ENCODE assay signal across 13 mouse cellular contexts in the genomic region with DNA sequence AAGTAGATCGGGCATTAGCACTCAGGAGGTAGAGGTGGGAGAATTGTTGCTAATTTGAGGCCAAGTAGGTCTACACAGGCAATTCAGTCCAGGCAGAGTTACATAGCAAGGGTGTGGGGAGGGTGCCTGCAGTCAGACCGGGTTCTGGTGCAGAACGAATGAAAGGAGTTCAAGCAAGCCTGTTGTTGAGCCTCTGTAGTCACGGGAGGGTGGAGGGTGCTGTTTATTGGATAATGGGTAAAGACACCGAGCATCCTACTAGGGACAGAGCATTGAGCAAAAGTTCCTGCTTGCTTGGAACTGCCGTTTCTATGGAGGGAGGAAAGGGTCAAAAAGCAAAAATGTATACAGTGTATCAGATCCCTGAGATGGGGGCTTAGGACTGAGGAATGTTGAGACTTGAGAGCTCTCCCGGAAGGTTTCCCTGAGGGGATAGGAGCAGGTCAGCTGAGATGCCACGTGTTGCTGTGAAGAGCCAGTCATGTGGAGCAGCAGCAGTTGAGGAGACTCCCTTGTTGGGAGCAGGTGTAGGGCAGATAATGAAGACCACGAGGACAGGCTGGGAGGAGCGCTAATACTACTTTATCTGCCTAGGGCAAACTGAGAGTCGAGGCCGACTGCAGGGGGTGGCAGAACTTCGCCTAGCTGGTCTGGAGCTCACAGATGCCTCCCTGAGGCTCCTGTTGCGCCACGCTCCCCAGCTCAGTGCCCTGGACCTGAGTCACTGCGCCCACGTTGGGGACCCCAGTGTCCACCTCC. TPM values are rescaled to one million over a fixed set of nuclear protein-coding genes. Genes with fewer than 3 reads are reported as not detected.
DNase-seq lines count a peak whose midpoint lies in the region; ATAC-seq and TF ChIP-seq lines count a peak whose summit lies in the region.
"Had no signal": no experiment of that assay in that cellular context is flagged by ENCODE, and none has a peak within 500 bp of the region (broad histone marks: within the 10 kb centered on the region; RNA-seq: fewer than 3 reads in every experiment).

No protein-coding gene starts in this region.

- no peak for DNase-seq in heart, postnatal 36 days
- DNase-seq in G1E (ENCODE audit: low spot score): peak; percentile 62
- no peak for DNase-seq in ovary, postnatal 10 days (ENCODE audit: low spot score)
- no peak for DNase-seq in midbrain, postnatal 0 days (ENCODE audit: low spot score)
- DNase-seq: kidney, postnatal 36 days; retina, postnatal 1 day had no signal

- H3K9me3 ChIP-seq in heart, embryonic 11.5 days (replicated peaks; ENCODE audit: control insufficient read depth, low read length): no peaks in the 10 kb centered on the region
- H3K9me3 ChIP-seq in G1E (replicated peaks): no peaks in the 10 kb centered on the region
- H3K9me3 ChIP-seq in neural tube, embryonic 15.5 days (replicated peaks): no peaks in the 10 kb centered on the region
- H3K9me3 ChIP-seq in midbrain, postnatal 0 days (ENCODE audit: low read length): no peaks in the 10 kb centered on the region
- H3K9me3 ChIP-seq: heart, embryonic 15.5 days had no signal

- H3K27ac ChIP-seq in heart, embryonic 11.5 days (ENCODE audit: low read depth, low read length): peak overlapping the region; percentile 51; the same call in 1 of the 2 replicates
- no peak overlapping the region for H3K27ac ChIP-seq in neural tube, embryonic 15.5 days (replicated peaks)
- no peak overlapping the region for H3K27ac ChIP-seq in midbrain, postnatal 0 days (ENCODE audit: low read depth, low read length)
- H3K27ac ChIP-seq: heart, embryonic 15.5 days; macrophage had no signal

- H3K4me3 ChIP-seq in heart, embryonic 11.5 days (ENCODE audit: low read depth, low read length): no peak overlapping the region
- H3K4me3 ChIP-seq in G1E (ENCODE audit: low read depth, low read length) (peak overlapping the region; percentile 72), myocyte (no peak overlapping the region)
- H3K4me3 ChIP-seq in neural tube, embryonic 15.5 days (replicated peaks): no peak overlapping the region
- H3K4me3 ChIP-seq in midbrain, postnatal 0 days (ENCODE audit: low read depth, low read length): no peak overlapping the region
- H3K4me3 ChIP-seq: heart, embryonic 15.5 days had no signal

- H3K79me2 ChIP-seq in myocyte (ENCODE audit: control insufficient read depth, insufficient read depth): no peaks in the 10 kb centered on the region

- TF ChIP-seq CTCF in G1E (IDR thresholded peaks at IDR 0.05; ENCODE audit: low read depth, low read length): no peak
- TF ChIP-seq CTCF in midbrain, postnatal 0 days (IDR thresholded peaks at IDR 0.05): no peak

- ATAC-seq in heart, embryonic 11.5 days (replicated peaks; ENCODE audit: insufficient number of reproducible peaks, low FRiP score, low TSS enrichment): peak; percentile 70
- peak; percentile 65 for ATAC-seq in G1E (ENCODE audit: extremely low read depth, insufficient number of reproducible peaks, low FRiP score, poor library complexity, severe bottlenecking)
- peak; percentile 88 for ATAC-seq in erythroid progenitor cell, adult 5-6 weeks (replicated peaks; ENCODE audit: low FRiP score, poor library complexity, severe bottlenecking)
- no peak for ATAC-seq in neural tube, embryonic 15.5 days (ENCODE audit: low FRiP score)
- ATAC-seq in midbrain, postnatal 0 days (ENCODE audit: low FRiP score): no peak
- ATAC-seq: inflammation-experienced regulatory T-cells, adult 6 months had no signal

- intact Hi-C loops in heart, postnatal 36 days (cut with DNase I): loop anchor here (2.0 to 10.0 kb wide), 3 partner anchors 54 to 282 kb away; a partner anchor contains a TSS

- 64% methylated on average over 17 of the region's 17 CpGs for WGBS in heart, embryonic 11.5 days (ENCODE audit: insufficient replicate concordance)
- WGBS in neural tube, embryonic 15.5 days: 85% methylated on average over 17 of the region's 17 CpGs
- 76% methylated on average over 17 of the region's 17 CpGs for WGBS in midbrain, postnatal 0 days

- peak overlapping the region; percentile 1; the same call in 1 of the 2 replicates for H3K9ac ChIP-seq in heart, embryonic 11.5 days (ENCODE audit: low read depth, low read length)
- H3K9ac ChIP-seq in neural tube, embryonic 15.5 days (replicated peaks): no peak overlapping the region
- H3K9ac ChIP-seq in midbrain, postnatal 0 days (replicated peaks; ENCODE audit: low read length, poor library complexity, severe bottlenecking): no peak overlapping the region
- H3K9ac ChIP-seq: heart, embryonic 15.5 days had no signal

- H3K4me2 ChIP-seq in heart, embryonic 11.5 days: peak overlapping the region; percentile 34
- H3K4me2 ChIP-seq in myocyte (ENCODE audit: low read depth): no peak overlapping the region
- H3K4me2 ChIP-seq in neural tube, embryonic 15.5 days: no peak overlapping the region
- no peak overlapping the region for H3K4me2 ChIP-seq in midbrain, postnatal 0 days (ENCODE audit: low read depth, low read length, poor library complexity, severe bottlenecking)
- H3K4me2 ChIP-seq: heart, embryonic 15.5 days had no signal

- H3K27me3 ChIP-seq in heart, embryonic 11.5 days (ENCODE audit: control insufficient read depth, insufficient read depth, low read length): peaks cover 8% of the 10 kb centered on the region
- H3K27me3 ChIP-seq in G1E (ENCODE audit: insufficient read depth, low read length) (no peaks in the 10 kb centered on the region), myocyte (ENCODE audit: control insufficient read depth, insufficient read depth, insufficient read length) (no peaks in the 10 kb centered on the region)
- no peaks in the 10 kb centered on the region for H3K27me3 ChIP-seq in neural tube, embryonic 15.5 days (replicated peaks)
- no peaks in the 10 kb centered on the region for H3K27me3 ChIP-seq in midbrain, postnatal 0 days (ENCODE audit: insufficient read depth, low read length)
- H3K27me3 ChIP-seq: heart, embryonic 15.5 days had no signal

- H3K36me3 ChIP-seq in heart, embryonic 11.5 days (ENCODE audit: control insufficient read depth, insufficient read depth, low read length): peaks cover 19% of the 10 kb centered on the region
- peaks cover 65% of the 10 kb centered on the region for H3K36me3 ChIP-seq in G1E (replicated peaks)
- H3K36me3 ChIP-seq in myocyte (ENCODE audit: control insufficient read depth, insufficient read depth): peaks cover 14% of the 10 kb centered on the region
- H3K36me3 ChIP-seq in neural tube, embryonic 15.5 days: peaks cover 66% of the 10 kb centered on the region
- H3K36me3 ChIP-seq in midbrain, postnatal 0 days (ENCODE audit: insufficient read depth, low read length): peaks cover 42% of the 10 kb centered on the region

- H3K4me1 ChIP-seq in heart, embryonic 11.5 days (ENCODE audit: control insufficient read depth, insufficient read depth, low read length): peaks cover 18% of the 10 kb centered on the region
- H3K4me1 ChIP-seq in G1E (ENCODE audit: insufficient read depth, low read depth, low read length): peaks cover 69% of the 10 kb centered on the region
- H3K4me1 ChIP-seq in neural tube, embryonic 15.5 days: peaks cover 32% of the 10 kb centered on the region
- no peaks in the 10 kb centered on the region; the same call in 1 of the 2 replicates for H3K4me1 ChIP-seq in midbrain, postnatal 0 days (ENCODE audit: insufficient read depth, low read length)

- no peak for TF ChIP-seq POLR2A in myocyte (IDR thresholded peaks at IDR 0.05; ENCODE audit: insufficient read length, low read depth)

- H3ac ChIP-seq in myocyte (ENCODE audit: control insufficient read depth, insufficient read length): no peak overlapping the region

RNA-seq across cellular contexts. Expression of a gene that starts 2.6 kb away (rescaled TPM):
- 13.3 and 14.5 TPM in 2 replicates for polyA plus RNA-seq in heart, embryonic 11.5 days (2014; fragmentation: Nextera tagmentation; extraction: Ambion mirVana)
- total RNA-seq in heart, postnatal 36 days (2021): 10 to 100 TPM; 22.1 to 22.6 TPM
- 27.4 and 27.7 TPM in 2 replicates for total RNA-seq in G1E (2014; fragmentation: Nextera tagmentation)
- 47.1 and 53.8 TPM in 2 replicates for total RNA-seq in G1E (2017)
- 30.2 and 43.1 TPM in 2 replicates for polyA plus RNA-seq in G1E (2012)
- 2.5 and 5.4 TPM in 2 replicates for total RNA-seq in erythroid progenitor cell, adult 5-6 weeks (2015; ENCODE audit: low replicate concordance)
- 4.6 and 6.7 TPM in 2 replicates for total RNA-seq in erythroid progenitor cell, adult 5-6 weeks (2017; ENCODE audit: low replicate concordance)
- 16.3 TPM for polyA plus RNA-seq in myocyte (2012; fragmentation: generic; extraction: Trizol)
- polyA plus RNA-seq in neural tube, embryonic 15.5 days (2015; fragmentation: Nextera tagmentation; extraction: Ambion mirVana): 8.6 and 13.5 TPM in 2 replicates
- total RNA-seq in midbrain, postnatal 0 days (2014; rRNA removed): 14.8 and 17.6 TPM in 2 replicates
- polyA plus RNA-seq in midbrain, postnatal 0 days (2015; fragmentation: Nextera tagmentation; extraction: Ambion mirVana): 9.9 and 10.0 TPM in 2 replicates

RNA-seq across cellular contexts. Expression of a gene that starts 9.4 kb away (rescaled TPM):
- polyA plus RNA-seq in heart, embryonic 11.5 days (2014; fragmentation: Nextera tagmentation; extraction: Ambion mirVana): 16.9 and 20.8 TPM in 2 replicates
- 10 to 100 TPM; 22.2 to 24.0 TPM for total RNA-seq in heart, postnatal 36 days (2021)
- total RNA-seq in G1E (2014; fragmentation: Nextera tagmentation) (104 and 115 TPM in 2 replicates), G1E (2017) (9.1 and 10.0 TPM in 2 replicates)
- polyA plus RNA-seq in G1E (2012) (103 and 118 TPM in 2 replicates), myocyte (2012; fragmentation: generic; extraction: Trizol) (13.7 TPM)
- 38.1 and 42.5 TPM in 2 replicates for total RNA-seq in erythroid progenitor cell, adult 5-6 weeks (2015; ENCODE audit: low replicate concordance)
- total RNA-seq in erythroid progenitor cell, adult 5-6 weeks (2017; ENCODE audit: low replicate concordance): 14.8 and 21.3 TPM in 2 replicates
- 17.8 and 19.5 TPM in 2 replicates for polyA plus RNA-seq in neural tube, embryonic 15.5 days (2015; fragmentation: Nextera tagmentation; extraction: Ambion mirVana)
- total RNA-seq in midbrain, postnatal 0 days (2014; rRNA removed): 18.0 and 19.8 TPM in 2 replicates
- 12.7 and 16.4 TPM in 2 replicates for polyA plus RNA-seq in midbrain, postnatal 0 days (2015; fragmentation: Nextera tagmentation; extraction: Ambion mirVana)

RNA-seq across cellular contexts. Expression of a gene that starts 18.4 kb away (rescaled TPM):
- 0.46 TPM in 1 of 2 replicates, not detected in the other for polyA plus RNA-seq in heart, embryonic 11.5 days (2014; fragmentation: Nextera tagmentation; extraction: Ambion mirVana)
- total RNA-seq in heart, postnatal 36 days (2021): 1 to 10 TPM; 3.3 to 3.9 TPM
- total RNA-seq in G1E (2014; fragmentation: Nextera tagmentation) (4.7 and 8.4 TPM in 2 replicates), G1E (2017) (0.23 TPM in 1 of 2 replicates, not detected in the other)
- polyA plus RNA-seq in G1E (2012) (0.12 and 1.1 TPM in 2 replicates), myocyte (2012; fragmentation: generic; extraction: Trizol) (1.4 TPM)
- total RNA-seq in erythroid progenitor cell, adult 5-6 weeks (2015; ENCODE audit: low replicate concordance): 8.6 and 10.9 TPM in 2 replicates
- 4.5 and 10.7 TPM in 2 replicates for total RNA-seq in erythroid progenitor cell, adult 5-6 weeks (2017; ENCODE audit: low replicate concordance)
- polyA plus RNA-seq in neural tube, embryonic 15.5 days (2015; fragmentation: Nextera tagmentation; extraction: Ambion mirVana): not detected in 2 replicates
- total RNA-seq in midbrain, postnatal 0 days (2014; rRNA removed): not detected in 2 replicates
- not detected in 2 replicates for polyA plus RNA-seq in midbrain, postnatal 0 days (2015; fragmentation: Nextera tagmentation; extraction: Ambion mirVana)
- polyA plus RNA-seq: heart, embryonic 15.5 days; inflammation-experienced regulatory T-cells, adult 6 months had no signal

RNA-seq across cellular contexts. Expression of a gene that starts 22.7 kb away (rescaled TPM):
- 2.5 and 3.3 TPM in 2 replicates for polyA plus RNA-seq in heart, embryonic 11.5 days (2014; fragmentation: Nextera tagmentation; extraction: Ambion mirVana)
- 1 to 10 TPM; 3.2 to 3.3 TPM for total RNA-seq in heart, postnatal 36 days (2021)
- total RNA-seq in G1E (2014; fragmentation: Nextera tagmentation) (6.4 and 6.9 TPM in 2 replicates), G1E (2017) (15.1 and 18.8 TPM in 2 replicates)
- polyA plus RNA-seq in G1E (2012) (54.4 and 58.5 TPM in 2 replicates), myocyte (2012; fragmentation: generic; extraction: Trizol) (11.9 TPM)
- total RNA-seq in erythroid progenitor cell, adult 5-6 weeks (2015; ENCODE audit: low replicate concordance): 1.7 and 1.8 TPM in 2 replicates
- total RNA-seq in erythroid progenitor cell, adult 5-6 weeks (2017; ENCODE audit: low replicate concordance): 1.5 and 3.6 TPM in 2 replicates
- 6.9 and 8.7 TPM in 2 replicates for polyA plus RNA-seq in neural tube, embryonic 15.5 days (2015; fragmentation: Nextera tagmentation; extraction: Ambion mirVana)
- 207 and 221 TPM in 2 replicates for total RNA-seq in midbrain, postnatal 0 days (2014; rRNA removed)
- polyA plus RNA-seq in midbrain, postnatal 0 days (2015; fragmentation: Nextera tagmentation; extraction: Ambion mirVana): 5.9 and 8.3 TPM in 2 replicates

RNA-seq across cellular contexts. Expression of a gene that starts 33.4 kb away (rescaled TPM):
- polyA plus RNA-seq in heart, embryonic 11.5 days (2014; fragmentation: Nextera tagmentation; extraction: Ambion mirVana): 18.1 and 23.5 TPM in 2 replicates
- 10 to 100 TPM; 12.6 to 13.1 TPM for total RNA-seq in heart, postnatal 36 days (2021)
- total RNA-seq in G1E (2014; fragmentation: Nextera tagmentation): 11.2 and 17.2 TPM in 2 replicates
- total RNA-seq in G1E (2017): 42.3 and 52.1 TPM in 2 replicates
- polyA plus RNA-seq in G1E (2012): 10.6 and 19.7 TPM in 2 replicates
- total RNA-seq in erythroid progenitor cell, adult 5-6 weeks (2015; ENCODE audit: low replicate concordance): 5.8 TPM in 1 of 2 replicates, not detected in the other
- 2.6 and 3.5 TPM in 2 replicates for total RNA-seq in erythroid progenitor cell, adult 5-6 weeks (2017; ENCODE audit: low replicate concordance)
- 15.0 TPM for polyA plus RNA-seq in myocyte (2012; fragmentation: generic; extraction: Trizol)
- 9.8 and 11.6 TPM in 2 replicates for polyA plus RNA-seq in neural tube, embryonic 15.5 days (2015; fragmentation: Nextera tagmentation; extraction: Ambion mirVana)
- 7.1 and 12.8 TPM in 2 replicates for total RNA-seq in midbrain, postnatal 0 days (2014; rRNA removed)
- polyA plus RNA-seq in midbrain, postnatal 0 days (2015; fragmentation: Nextera tagmentation; extraction: Ambion mirVana): 8.6 and 11.3 TPM in 2 replicates

Comparison
In these comparisons a context has a peak if more than half of its experiments do, and no peak if none do; other contexts are left out.
1. ATAC-seq: peak in heart, embryonic 11.5 days (single experiment), G1E (single experiment) and erythroid progenitor cell, adult 5-6 weeks (single experiment); none in neural tube, embryonic 15.5 days (single experiment) and midbrain, postnatal 0 days (single experiment).